Mouse (Mus musculus) neural tube, embryonic 14.5 days (tissue): ENCODE results near the gene Gmnn. TPM values are rescaled to one million over a fixed set of nuclear protein-coding genes. Genes with fewer than 3 reads are reported as not detected.
A peak's percentile ranks its signal among the peaks of the same experiment; 100 is the strongest.

Source experiments
- ATAC-seq: fragments of 200-750 bp; cut with Nextera tagmentation; 2 replicates; pipeline ENCODE4 v1.8.0; 2017; ENCODE audit warnings: low read depth, mild to moderate bottlenecking, moderate TSS enrichment, moderate library complexity
- H3K27ac ChIP-seq: fragments of 300-500 bp; sonication (generic); 2 replicates; pipeline ENCODE4 v1.5.1; 2014; ENCODE audit warnings: low read depth, mild to moderate bottlenecking, control low read depth, low read length, moderate library complexity, mixed read lengths
- H3K27me3 ChIP-seq: fragments of 300-500 bp; sonication (generic); 2 replicates; pipeline ENCODE4 v1.6.1; 2014; ENCODE audit warnings: low read length; ENCODE audit not compliant: control insufficient read depth, insufficient read depth
- H3K36me3 ChIP-seq: fragments of 300-500 bp; sonication (generic); 2 replicates; pipeline ENCODE4 v1.6.1; 2014; ENCODE audit warnings: low read length, mixed read lengths; ENCODE audit not compliant: control insufficient read depth, insufficient read depth
- H3K4me1 ChIP-seq: fragments of 300-500 bp; sonication (generic); 2 replicates; pipeline ENCODE4 v1.6.1; 2014; ENCODE audit warnings: low read length; ENCODE audit not compliant: control insufficient read depth, insufficient read depth
- H3K4me2 ChIP-seq: fragments of 300-500 bp; sonication (generic); 2 replicates; pipeline ENCODE4 v1.6.1; 2014; ENCODE audit warnings: mild to moderate bottlenecking, low read depth, low read length, control low read depth
- H3K4me3 ChIP-seq: fragments of 300-500 bp; sonication (generic); 2 replicates; pipeline ENCODE4 v1.5.1; 2014; ENCODE audit warnings: low read depth, low read length, control low read depth, mixed read lengths
- H3K9ac ChIP-seq: fragments of 300-500 bp; sonication (generic); replicated peaks from 2 replicates; pipeline ENCODE4 v1.6.1; 2014; ENCODE audit warnings: low read depth, mild to moderate bottlenecking, control low read depth, low read length, mixed read lengths
- H3K9me3 ChIP-seq: fragments of 300-500 bp; sonication (generic); 2 replicates; pipeline ENCODE4 v1.6.1; 2016; ENCODE audit warnings: low read length; ENCODE audit not compliant: control insufficient read depth
- WGBS: fragments of 180-500 bp; shearing (Covaris S2); extraction: QIAGEN DNeasy Blood & Tissue Kit; methylation state at CpG from one replicate; pipeline ENCODE4 v1.1.7; 2014; 5-methylcytosine and 5-hydroxymethylcytosine counted together
- polyA plus RNA-seq: library from polyadenylated mRNA; unstranded; fragments of >200 nt; fragmentation: Nextera tagmentation; extraction: Ambion mirVana; gene quantifications from 2 replicates; pipeline ENCODE4 v1.2.1, GENCODE M21; 2014

Gene Gmnn
- polyA plus RNA-seq, result 9.9 and 16.5 TPM in 2 replicates

GRCm38 (mm10) chr13:24761403-24762227 is at the start of gene Gmnn:
TSS of gene Gmnn (minus strand) at chr13:24761923.
- under 1% methylated on average over 79 of the region's 79 CpGs for WGBS
- peaks cover 3% of the 10 kb centered on the region; the same call in 1 of the 2 replicates for H3K4me1 ChIP-seq
- peak within 1 kb of the TSS; percentile 55; the same call in 1 of the 2 replicates for H3K27ac ChIP-seq

DNA sequence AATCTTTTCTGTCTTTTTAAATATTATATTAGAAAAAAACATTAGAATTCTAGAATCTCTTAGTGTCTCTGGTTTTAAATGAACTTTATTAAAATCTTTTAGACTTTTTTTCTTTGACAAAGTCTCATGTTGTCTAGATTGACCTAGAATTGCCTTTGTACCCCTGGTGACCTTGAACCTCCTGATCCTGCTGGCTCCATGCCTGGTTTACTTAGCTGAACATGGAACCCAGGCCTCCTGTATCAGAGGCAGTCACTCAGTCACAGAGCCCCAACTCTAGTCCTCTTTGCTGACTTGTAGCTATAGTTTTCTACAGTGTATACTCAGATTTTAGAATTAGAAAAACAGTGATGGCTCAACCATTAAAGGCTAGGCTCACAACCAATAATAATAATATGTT is 44.4 kb upstream of the Gmnn start:
- no peak overlapping the region for H3K9ac ChIP-seq
- no peak overlapping the region for H3K4me2 ChIP-seq

More at GRCm38 (mm10) chr13:24761403-24762227, at the start of gene Gmnn:
- peak within 1 kb of the TSS; percentile 52 for H3K9ac ChIP-seq
- H3K9me3 ChIP-seq, result no peaks in the 10 kb centered on the region
- no peaks in the 10 kb centered on the region for H3K27me3 ChIP-seq
- H3K4me3 ChIP-seq, result peak within 1 kb of the TSS; percentile 96
- peak within 1 kb of the TSS; percentile 62 for H3K4me2 ChIP-seq
- H3K36me3 ChIP-seq, result no peaks in the 10 kb centered on the region
- peak; percentile 98 for ATAC-seq

DNA sequence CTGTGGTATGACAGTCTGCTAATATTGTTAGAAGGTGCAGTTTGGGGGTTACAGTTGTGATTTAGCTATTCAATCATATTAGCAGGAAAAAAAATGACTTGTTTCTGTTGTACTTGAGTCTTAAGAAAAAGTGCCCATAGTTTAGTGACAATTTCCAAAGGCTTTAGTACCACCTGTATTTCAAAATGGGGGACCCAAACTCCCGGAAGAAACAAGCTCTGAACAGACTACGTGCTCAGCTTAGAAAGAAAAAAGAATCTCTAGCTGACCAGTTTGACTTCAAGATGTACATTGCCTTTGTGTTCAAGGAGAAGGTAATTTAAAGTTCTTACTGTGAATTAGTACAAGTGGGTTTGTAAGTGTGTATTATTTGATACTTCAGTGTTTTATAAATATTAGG is 41.5 kb upstream of the Gmnn start:
- H3K9ac ChIP-seq, result no peak overlapping the region
- H3K27ac ChIP-seq, result no peak overlapping the region

More for the DNA sequence above, 44.4 kb upstream of the Gmnn start:
- Histone ChIP-seq H3K27ac (no peak overlapping the region), H3K4me3 (no peak overlapping the region), H3K4me1 (peaks cover 24% of the 10 kb centered on the region), H3K27me3 (no peaks in the 10 kb centered on the region), H3K9me3 (no peaks in the 10 kb centered on the region), H3K36me3 (peaks cover 30% of the 10 kb centered on the region)
- no peak for ATAC-seq

GRCm38 (mm10) chr13:24802131-24802691 is 40.5 kb upstream of the Gmnn start:
- H3K4me3 ChIP-seq, result peak overlapping the region; percentile 64
- H3K9ac ChIP-seq, result peak overlapping the region; percentile 85
- H3K4me2 ChIP-seq, result peak overlapping the region; percentile 81
- H3K9me3 ChIP-seq, result no peaks in the 10 kb centered on the region
- WGBS, result under 1% methylated on average over 26 of the region's 26 CpGs
- ATAC-seq, result no peak
- no peak overlapping the region for H3K27ac ChIP-seq
- H3K27me3 ChIP-seq, result no peaks in the 10 kb centered on the region
- H3K4me1 ChIP-seq, result peaks cover 24% of the 10 kb centered on the region
- peaks cover 6% of the 10 kb centered on the region; the same call in 1 of the 2 replicates for H3K36me3 ChIP-seq

More for the DNA sequence above, 41.5 kb upstream of the Gmnn start:
- peaks cover 24% of the 10 kb centered on the region for H3K4me1 ChIP-seq
- H3K27me3 ChIP-seq, result no peaks in the 10 kb centered on the region
- no peak for ATAC-seq
- H3K4me2 ChIP-seq, result peak overlapping the region; percentile 81
- 25% methylated on average over 2 of the region's 2 CpGs for WGBS
- H3K4me3 ChIP-seq, result peak overlapping the region; percentile 64
- no peaks in the 10 kb centered on the region for H3K9me3 ChIP-seq
- peaks cover 11% of the 10 kb centered on the region; the same call in 1 of the 2 replicates for H3K36me3 ChIP-seq

- H3K9me3 ChIP-seq, result no peaks in the 10 kb centered on the region
- 1% methylated on average over 46 of the region's 74 CpGs for WGBS
- peaks cover 3% of the 10 kb centered on the region; the same call in 1 of the 2 replicates for H3K36me3 ChIP-seq
- H3K27me3 ChIP-seq, result no peaks in the 10 kb centered on the region
- H3K4me1 ChIP-seq, result peaks cover 24% of the 10 kb centered on the region
- peak within 1 kb of the TSS; percentile 64 for H3K4me3 ChIP-seq
- H3K27ac ChIP-seq, result peak within 1 kb of the TSS; percentile 98
- ATAC-seq, result peak; percentile 62
- peak within 1 kb of the TSS; percentile 85 for H3K9ac ChIP-seq
- peak within 1 kb of the TSS; percentile 93 for H3K4me2 ChIP-seq
Measured at GRCm38 (mm10) chr13:24801308-24801921, 39.7 kb upstream of the Gmnn start, which contains the start of gene BC005537. TSS of gene BC005537 (plus strand) at chr13:24801657.

GRCm38 (mm10) chr13:24800674-24801307 is 39.1 kb upstream of the Gmnn start:
- peak overlapping the region; percentile 85 for H3K9ac ChIP-seq

GRCm38 (mm10) chr13:24799925-24800673 is 38.4 kb upstream of the Gmnn start:
- no peaks in the 10 kb centered on the region for H3K27me3 ChIP-seq
- H3K27ac ChIP-seq, result peak overlapping the region; percentile 98
- H3K9me3 ChIP-seq, result no peaks in the 10 kb centered on the region
- peaks cover 24% of the 10 kb centered on the region for H3K4me1 ChIP-seq
- peak overlapping the region; percentile 66 for H3K9ac ChIP-seq
- WGBS, result 1% methylated on average over 31 of the region's 31 CpGs
- H3K4me3 ChIP-seq, result peak overlapping the region; percentile 64
- no peaks in the 10 kb centered on the region for H3K36me3 ChIP-seq
- H3K4me2 ChIP-seq, result peak overlapping the region; percentile 93
- peak; percentile 38 for ATAC-seq

More at GRCm38 (mm10) chr13:24800674-24801307, 39.1 kb upstream of the Gmnn start:
- Histone ChIP-seq H3K4me1 (peaks cover 24% of the 10 kb centered on the region), H3K27me3 (no peaks in the 10 kb centered on the region), H3K4me2 (peak overlapping the region; percentile 93), H3K9me3 (no peaks in the 10 kb centered on the region), H3K36me3 (no peaks in the 10 kb centered on the region; the same call in 1 of the 2 replicates), H3K27ac (peak overlapping the region; percentile 98), H3K4me3 (peak overlapping the region; percentile 64)
- peak; percentile 97 for ATAC-seq
- WGBS, result under 1% methylated on average over 42 of the region's 42 CpGs

GRCm38 (mm10) chr13:24799378-24799777 is 37.7 kb upstream of the Gmnn start:
- no peaks in the 10 kb centered on the region for H3K9me3 ChIP-seq
- no peaks in the 10 kb centered on the region for H3K27me3 ChIP-seq
- no peak overlapping the region for H3K9ac ChIP-seq
- no peak for ATAC-seq
- H3K27ac ChIP-seq, result no peak overlapping the region
- H3K4me1 ChIP-seq, result peaks cover 20% of the 10 kb centered on the region
- peak overlapping the region; percentile 93 for H3K4me2 ChIP-seq
- no peaks in the 10 kb centered on the region for H3K36me3 ChIP-seq
- WGBS, result 73% methylated on average over 5 of the region's 5 CpGs
- peak overlapping the region; percentile 64 for H3K4me3 ChIP-seq
